Mouse (Mus musculus) lung, embryonic 14.5 days (tissue): Measurements from ENCODE around the gene Abhd17c. TPM values are rescaled to one million over a fixed set of nuclear protein-coding genes. Genes with fewer than 3 reads are reported as not detected.

Experiments used
- ATAC-seq: fragments of 200-750 bp; cut with Nextera tagmentation; 2 replicates; pipeline ENCODE4 v1.8.0; 2017; ENCODE audit warnings: mild to moderate bottlenecking, moderate TSS enrichment, moderate library complexity; ENCODE audit not compliant: insufficient read depth
- DNase-seq: peaks from one replicate; pipeline ENCODE4 v3.0.0-alpha.2; 2015
- H3K27ac ChIP-seq: fragments of 300-500 bp; sonication (generic); 2 replicates; pipeline ENCODE4 v1.5.1; 2014; ENCODE audit warnings: low read depth, mild to moderate bottlenecking, moderate library complexity
- H3K27me3 ChIP-seq: fragments of 300-500 bp; sonication (generic); 2 replicates; pipeline ENCODE4 v1.6.1; 2014; ENCODE audit warnings: low read length, control low read depth; ENCODE audit not compliant: insufficient read depth
- H3K36me3 ChIP-seq: fragments of 300-500 bp; sonication (generic); 2 replicates; pipeline ENCODE4 v1.6.1; 2014; ENCODE audit warnings: control low read depth; ENCODE audit not compliant: insufficient read depth
- H3K4me1 ChIP-seq: fragments of 300-500 bp; sonication (generic); 2 replicates; pipeline ENCODE4 v1.6.1; 2014; ENCODE audit warnings: antibody characterized with exemption, control low read depth; ENCODE audit not compliant: insufficient read depth
- H3K4me2 ChIP-seq: fragments of 300-500 bp; sonication (generic); 2 replicates; pipeline ENCODE4 v1.6.1; 2014; ENCODE audit warnings: mild to moderate bottlenecking
- H3K4me3 ChIP-seq: fragments of 300-500 bp; sonication (generic); 2 replicates; pipeline ENCODE4 v1.5.1; 2014; ENCODE audit warnings: low read depth, low read length
- H3K9ac ChIP-seq: fragments of 300-500 bp; sonication (generic); 2 replicates; pipeline ENCODE4 v1.6.1; 2014
- H3K9me3 ChIP-seq: fragments of 300-500 bp; sonication (generic); 2 replicates; pipeline ENCODE4 v1.6.1; 2016; ENCODE audit warnings: low read depth, low read length, control low read depth
- CTCF ChIP-seq: IDR thresholded peaks from 2 replicates; pipeline ENCODE4 v1.5.1; 2016; ENCODE audit warnings: antibody characterized with exemption, low read depth
- WGBS: fragments of 180-500 bp; shearing (Covaris S2); extraction: QIAGEN DNeasy Blood & Tissue Kit; methylation state at CpG from one replicate; pipeline ENCODE4 v1.1.7; 2014; 5-methylcytosine and 5-hydroxymethylcytosine counted together
- polyA plus RNA-seq: library from polyadenylated mRNA; unstranded; fragments of >200 nt; fragmentation: Nextera tagmentation; extraction: Ambion mirVana; gene quantifications from 2 replicates; pipeline ENCODE4 v1.2.1, GENCODE M21; 2014

Gene Abhd17c
- polyA plus RNA-seq, 1 experiment from 2014 or later, result 87.8 TPM

DNA sequence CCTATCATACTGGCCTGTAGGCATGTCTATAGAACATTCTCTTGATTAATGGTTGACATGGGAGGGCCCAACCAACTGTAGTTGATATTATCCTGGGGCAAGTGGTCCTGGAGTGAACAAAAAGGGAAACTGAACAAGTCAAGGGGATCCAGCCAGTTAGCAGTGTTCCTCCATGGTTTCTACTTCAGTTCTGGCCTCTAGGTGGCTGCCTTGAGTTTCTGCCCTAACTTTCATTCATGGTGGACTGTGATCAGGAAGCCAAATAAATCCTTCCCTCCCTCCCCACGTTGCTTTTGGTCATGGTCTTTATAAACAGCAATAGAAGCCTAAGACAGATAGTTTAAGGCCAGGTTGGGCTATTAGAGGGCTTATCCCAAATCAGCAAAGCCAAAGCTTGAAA is 61.9 kb downstream of the Abhd17c start:
- no peak for ATAC-seq
- peak; percentile 46 for DNase-seq
- no peaks in the 10 kb centered on the region for H3K36me3 ChIP-seq
- peak; percentile 65 for TF ChIP-seq CTCF
- peaks cover 15% of the 10 kb centered on the region for H3K27me3 ChIP-seq
- H3K9ac ChIP-seq, result no peak overlapping the region
- H3K9me3 ChIP-seq, result no peaks in the 10 kb centered on the region
- H3K4me1 ChIP-seq, result no peaks in the 10 kb centered on the region; the same call in 1 of the 2 replicates
- H3K27ac ChIP-seq, result no peak overlapping the region
- H3K4me2 ChIP-seq, result no peak overlapping the region
- H3K4me3 ChIP-seq, result no peak overlapping the region
- WGBS, result 5% methylated on average over 1 of the region's 1 CpGs

GRCm38 (mm10) chr7:84088971-84089370 is 62.7 kb downstream of the Abhd17c start:
- Histone ChIP-seq H3K4me3 (no peak overlapping the region), H3K9ac (no peak overlapping the region), H3K4me2 (no peak overlapping the region), H3K27ac (0 out of 2 replicates have a peak overlapping the region, but pooled peaks have one; percentile 4), H3K36me3 (no peaks in the 10 kb centered on the region), H3K27me3 (peaks cover 17% of the 10 kb centered on the region), H3K9me3 (no peaks in the 10 kb centered on the region), H3K4me1 (no peaks in the 10 kb centered on the region; the same call in 1 of the 2 replicates)
- ATAC-seq (no peak), DNase-seq (peak; percentile 91)
- WGBS, result 10% methylated on average over 4 of the region's 4 CpGs
- peak; percentile 89 for TF ChIP-seq CTCF

GRCm38 (mm10) chr7:84088191-84088590 is 63.5 kb downstream of the Abhd17c start:
- no peaks in the 10 kb centered on the region; the same call in 1 of the 2 replicates for H3K4me1 ChIP-seq
- TF ChIP-seq CTCF, result no peak
- peaks cover 18% of the 10 kb centered on the region for H3K27me3 ChIP-seq
- no peak overlapping the region for H3K27ac ChIP-seq
- 62% methylated on average over 3 of the region's 3 CpGs for WGBS
- ATAC-seq, result no peak
- DNase-seq, result no peak
- no peak overlapping the region for H3K4me3 ChIP-seq
- no peak overlapping the region for H3K4me2 ChIP-seq
- H3K9me3 ChIP-seq, result no peaks in the 10 kb centered on the region
- no peaks in the 10 kb centered on the region for H3K36me3 ChIP-seq
- no peak overlapping the region for H3K9ac ChIP-seq

DNA sequence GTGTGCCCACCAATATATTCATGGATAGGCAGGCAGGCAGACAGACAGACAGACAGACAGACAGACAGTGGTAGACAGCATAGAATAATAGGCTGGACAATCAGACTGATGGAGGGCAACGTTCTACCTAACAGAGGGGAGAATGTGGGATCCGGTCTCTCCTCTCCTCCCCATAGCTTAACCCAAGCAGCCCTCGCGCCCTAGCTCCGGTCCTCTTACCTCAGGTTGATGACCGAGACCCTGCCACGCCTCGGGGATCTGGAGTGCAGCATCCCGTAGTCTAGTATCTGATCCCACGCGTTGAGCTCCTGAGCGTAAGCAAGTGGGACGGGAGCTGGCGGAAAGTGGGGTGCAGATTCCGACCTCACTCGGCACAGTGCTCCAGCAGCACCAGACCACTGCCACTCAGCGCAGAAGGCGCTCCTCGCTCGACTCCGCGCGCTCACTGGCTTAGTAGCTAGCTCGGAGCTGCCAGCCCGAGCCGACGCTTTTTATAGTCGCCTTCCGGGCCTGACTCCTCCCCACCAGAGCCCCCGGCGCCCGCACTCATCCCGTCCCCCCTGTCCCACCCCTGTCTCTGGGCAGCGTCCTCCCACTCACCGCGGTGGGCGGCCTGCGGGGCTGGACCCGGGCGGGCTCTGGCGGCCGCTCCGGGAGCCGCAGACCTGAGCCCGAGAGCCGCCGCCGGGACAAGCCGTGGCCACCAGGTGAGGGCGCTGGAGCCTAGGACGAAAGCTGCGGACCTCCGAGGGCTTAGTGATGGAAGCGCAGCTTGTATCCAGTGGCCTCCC is 65.5 kb downstream of the Abhd17c start, which contains the start of gene Cemip:
Gene Cemip (minus strand): TSS at position 464 of the 791 bp plus-strand sequence.
- no peaks in the 10 kb centered on the region for H3K36me3 ChIP-seq
- under 1% methylated on average over 54 of the region's 54 CpGs for WGBS
- H3K4me2 ChIP-seq, result peak within 1 kb of the TSS; percentile 73
- no peaks in the 10 kb centered on the region; the same call in 1 of the 2 replicates for H3K4me1 ChIP-seq
- TF ChIP-seq CTCF, result peak; percentile 80
- H3K9ac ChIP-seq, result peak within 1 kb of the TSS; percentile 4; the same call in 1 of the 2 replicates
- no peak within 1 kb of the TSS for H3K27ac ChIP-seq
- DNase-seq (peak; percentile 95), ATAC-seq (peak; percentile 91)
- H3K4me3 ChIP-seq, result peak within 1 kb of the TSS; percentile 40
- no peaks in the 10 kb centered on the region for H3K9me3 ChIP-seq
- H3K27me3 ChIP-seq, result peaks cover 18% of the 10 kb centered on the region

GRCm38 (mm10) chr7:84085049-84085945 is 66.4 kb downstream of the Abhd17c start:
- H3K9ac ChIP-seq, result no peak overlapping the region
- WGBS, result 4% methylated on average over 39 of the region's 39 CpGs
- ATAC-seq, result peak; percentile 51; the same call in 1 of the 2 replicates
- H3K4me2 ChIP-seq, result peak overlapping the region; percentile 73
- no peaks in the 10 kb centered on the region; the same call in 1 of the 2 replicates for H3K4me1 ChIP-seq
- peak; percentile 89 for DNase-seq
- TF ChIP-seq CTCF, result no peak
- H3K4me3 ChIP-seq, result peak overlapping the region; percentile 40
- H3K27ac ChIP-seq, result no peak overlapping the region
- H3K36me3 ChIP-seq, result no peaks in the 10 kb centered on the region
- H3K9me3 ChIP-seq, result no peaks in the 10 kb centered on the region
- peaks cover 18% of the 10 kb centered on the region for H3K27me3 ChIP-seq

DNA sequence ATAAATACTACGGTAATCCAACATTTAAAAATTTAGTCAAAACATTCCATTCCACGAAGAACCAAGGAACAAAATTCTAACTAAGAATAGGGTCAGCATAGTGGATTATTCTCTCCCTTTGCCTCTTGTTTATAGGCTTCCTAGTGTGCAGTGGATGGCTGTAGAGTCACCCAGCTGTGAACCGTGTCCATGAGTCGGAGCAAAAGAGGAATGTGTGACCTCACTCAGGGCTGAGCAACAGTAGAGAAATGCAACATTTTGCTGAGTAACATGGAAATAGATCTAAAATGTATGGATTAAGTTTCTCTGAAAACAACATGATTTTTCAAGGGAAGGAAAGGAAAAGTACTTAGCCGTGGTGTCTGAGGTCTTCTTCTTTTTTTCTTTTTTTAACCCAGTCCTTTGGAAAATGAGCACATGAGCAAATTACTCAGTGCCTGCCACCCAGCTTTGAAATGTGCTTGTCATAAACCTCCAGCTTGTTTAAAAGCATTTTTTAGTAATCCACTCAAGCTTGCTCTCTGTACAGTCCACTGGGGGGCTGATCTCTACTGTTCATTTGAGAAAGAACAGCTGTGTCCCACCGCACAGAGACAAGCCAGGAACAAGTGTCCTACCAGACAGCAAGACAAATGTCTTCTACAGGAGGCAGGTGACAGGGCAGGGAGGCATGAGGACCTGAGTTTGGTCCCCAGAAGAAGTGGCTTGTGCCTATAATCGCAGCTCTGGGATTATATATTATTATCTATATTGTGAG is 74.3 kb downstream of the Abhd17c start:
- Histone ChIP-seq H3K4me1 (no peaks in the 10 kb centered on the region), H3K27ac (no peak overlapping the region), H3K9ac (no peak overlapping the region), H3K36me3 (no peaks in the 10 kb centered on the region), H3K4me2 (no peak overlapping the region), H3K9me3 (no peaks in the 10 kb centered on the region), H3K4me3 (no peak overlapping the region), H3K27me3 (no peaks in the 10 kb centered on the region)
- WGBS, result 66% methylated on average over 7 of the region's 7 CpGs
- no peak for ATAC-seq
- DNase-seq, result no peak
- TF ChIP-seq CTCF, result no peak
